Mouse (Mus musculus): ENCODE data around the gene Akr7a5. TPM values are rescaled to one million over a fixed set of nuclear protein-coding genes. Genes with fewer than 3 reads are reported as not detected.

The Akr7a5 gene
- polyA plus RNA-seq, 1 experiment from 2014 or later, result 72.7 TPM

- Histone ChIP-seq H3K9me3 (ENCODE audit: control insufficient read depth, low read length) (no peaks in the 10 kb centered on the region), H3K36me3 (ENCODE audit: control insufficient read depth, insufficient read depth, low read length) (peaks cover 42% of the 10 kb centered on the region)
- ATAC-seq (replicated peaks; ENCODE audit: low FRiP score), result 0 out of 2 replicates have a peak, but pooled peaks have one; percentile 32
Observed at GRCm38 (mm10) chr4:139287122-139287863, 23.3 kb upstream of the Akr7a5 start.

GRCm38 (mm10) chr4:139289017-139289416, 21.5 kb upstream of the Akr7a5 start:
- no peak for ATAC-seq (replicated peaks; ENCODE audit: low FRiP score)
- WGBS, result 77% methylated on average over 10 of the region's 10 CpGs
- Histone ChIP-seq H3K4me3 (ENCODE audit: low read depth, low read length) (no peak overlapping the region), H3K4me2 (no peak overlapping the region), H3K4me1 (replicated peaks; ENCODE audit: control insufficient read depth, insufficient read depth, low read length) (no peaks in the 10 kb centered on the region), H3K27ac (ENCODE audit: low read depth, low read length) (no peak overlapping the region), H3K36me3 (ENCODE audit: control insufficient read depth, insufficient read depth, low read length) (peaks cover 33% of the 10 kb centered on the region), H3K9me3 (ENCODE audit: control insufficient read depth, low read length) (no peaks in the 10 kb centered on the region), H3K27me3 (replicated peaks; ENCODE audit: control insufficient read depth, insufficient read depth, low read length) (no peaks in the 10 kb centered on the region), H3K9ac (ENCODE audit: low read depth, low read length) (no peak overlapping the region)
- DNase-seq (ENCODE audit: low spot score), result no peak

More at GRCm38 (mm10) chr4:139287122-139287863, 23.3 kb upstream of the Akr7a5 start:
- Histone ChIP-seq H3K4me3 (ENCODE audit: low read depth, low read length) (no peak overlapping the region), H3K4me1 (replicated peaks; ENCODE audit: control insufficient read depth, insufficient read depth, low read length) (no peaks in the 10 kb centered on the region), H3K9ac (ENCODE audit: low read depth, low read length) (no peak overlapping the region), H3K27me3 (replicated peaks; ENCODE audit: control insufficient read depth, insufficient read depth, low read length) (no peaks in the 10 kb centered on the region), H3K4me2 (no peak overlapping the region), H3K27ac (ENCODE audit: low read depth, low read length) (no peak overlapping the region)
- WGBS, result 83% methylated on average over 18 of the region's 18 CpGs
- DNase-seq (ENCODE audit: low spot score), result peak; percentile 74

- H3K4me3 ChIP-seq (ENCODE audit: low read depth, low read length), result no peak overlapping the region
- H3K27me3 ChIP-seq (replicated peaks; ENCODE audit: control insufficient read depth, insufficient read depth, low read length), result no peaks in the 10 kb centered on the region
- H3K9me3 ChIP-seq (ENCODE audit: control insufficient read depth, low read length), result no peaks in the 10 kb centered on the region
- H3K9ac ChIP-seq (ENCODE audit: low read depth, low read length), result no peak overlapping the region
- DNase-seq (ENCODE audit: low spot score) (no peak), ATAC-seq (replicated peaks; ENCODE audit: low FRiP score) (no peak)
- H3K4me2 ChIP-seq, result no peak overlapping the region
- no peaks in the 10 kb centered on the region for H3K4me1 ChIP-seq (replicated peaks; ENCODE audit: control insufficient read depth, insufficient read depth, low read length)
- H3K27ac ChIP-seq (ENCODE audit: low read depth, low read length), result no peak overlapping the region
- WGBS, result 84% methylated on average over 16 of the region's 16 CpGs
- H3K36me3 ChIP-seq (ENCODE audit: control insufficient read depth, insufficient read depth, low read length), result peaks cover 29% of the 10 kb centered on the region
Observed at GRCm38 (mm10) chr4:139291099-139291498, 19.4 kb upstream of the Akr7a5 start.

GRCm38 (mm10) chr4:139292038-139292437, 18.5 kb upstream of the Akr7a5 start:
- WGBS, result 95% methylated on average over 5 of the region's 5 CpGs
- ATAC-seq (replicated peaks; ENCODE audit: low FRiP score), result no peak
- H3K36me3 ChIP-seq (ENCODE audit: control insufficient read depth, insufficient read depth, low read length), result peaks cover 27% of the 10 kb centered on the region

GRCm38 (mm10) chr4:139297566-139297965, 13.0 kb upstream of the Akr7a5 start:
- Histone ChIP-seq H3K4me2 (no peak overlapping the region), H3K4me1 (replicated peaks; ENCODE audit: control insufficient read depth, insufficient read depth, low read length) (no peaks in the 10 kb centered on the region), H3K36me3 (ENCODE audit: control insufficient read depth, insufficient read depth, low read length) (0 out of 2 replicates have a peak, but pooled peaks cover 2% of the 10 kb centered on the region), H3K27me3 (replicated peaks; ENCODE audit: control insufficient read depth, insufficient read depth, low read length) (no peaks in the 10 kb centered on the region), H3K4me3 (ENCODE audit: low read depth, low read length) (no peak overlapping the region), H3K9me3 (ENCODE audit: control insufficient read depth, low read length) (no peaks in the 10 kb centered on the region), H3K9ac (ENCODE audit: low read depth, low read length) (no peak overlapping the region), H3K27ac (ENCODE audit: low read depth, low read length) (no peak overlapping the region)
- no peak for ATAC-seq (replicated peaks; ENCODE audit: low FRiP score)
- 85% methylated on average over 4 of the region's 4 CpGs for WGBS
- DNase-seq (ENCODE audit: low spot score), result no peak

More at GRCm38 (mm10) chr4:139292038-139292437, 18.5 kb upstream of the Akr7a5 start:
- no peak overlapping the region for H3K9ac ChIP-seq (ENCODE audit: low read depth, low read length)
- no peak overlapping the region for H3K4me3 ChIP-seq (ENCODE audit: low read depth, low read length)
- H3K27ac ChIP-seq (ENCODE audit: low read depth, low read length), result no peak overlapping the region
- no peak overlapping the region for H3K4me2 ChIP-seq
- no peak for DNase-seq (ENCODE audit: low spot score)
- H3K4me1 ChIP-seq (replicated peaks; ENCODE audit: control insufficient read depth, insufficient read depth, low read length), result no peaks in the 10 kb centered on the region
- no peaks in the 10 kb centered on the region for H3K9me3 ChIP-seq (ENCODE audit: control insufficient read depth, low read length)
- no peaks in the 10 kb centered on the region for H3K27me3 ChIP-seq (replicated peaks; ENCODE audit: control insufficient read depth, insufficient read depth, low read length)

GRCm38 (mm10) chr4:139298671-139299366, 11.7 kb upstream of the Akr7a5 start:
- DNase-seq (ENCODE audit: low spot score) (no peak), ATAC-seq (replicated peaks; ENCODE audit: low FRiP score) (no peak)
- Histone ChIP-seq H3K4me2 (no peak overlapping the region), H3K27ac (ENCODE audit: low read depth, low read length) (no peak overlapping the region), H3K36me3 (ENCODE audit: control insufficient read depth, insufficient read depth, low read length) (0 out of 2 replicates have a peak, but pooled peaks cover 2% of the 10 kb centered on the region), H3K27me3 (replicated peaks; ENCODE audit: control insufficient read depth, insufficient read depth, low read length) (no peaks in the 10 kb centered on the region), H3K4me3 (ENCODE audit: low read depth, low read length) (no peak overlapping the region), H3K9ac (ENCODE audit: low read depth, low read length) (no peak overlapping the region), H3K9me3 (ENCODE audit: control insufficient read depth, low read length) (no peaks in the 10 kb centered on the region), H3K4me1 (replicated peaks; ENCODE audit: control insufficient read depth, insufficient read depth, low read length) (no peaks in the 10 kb centered on the region)
- WGBS, result 75% methylated on average over 12 of the region's 12 CpGs

GRCm38 (mm10) chr4:139301780-139302179, 8.8 kb upstream of the Akr7a5 start:
- 89% methylated on average over 8 of the region's 8 CpGs for WGBS
- H3K4me2 ChIP-seq, result no peak overlapping the region
- no peaks in the 10 kb centered on the region for H3K9me3 ChIP-seq (ENCODE audit: control insufficient read depth, low read length)
- 0 out of 2 replicates have a peak, but pooled peaks cover 2% of the 10 kb centered on the region for H3K36me3 ChIP-seq (ENCODE audit: control insufficient read depth, insufficient read depth, low read length)
- no peak overlapping the region for H3K9ac ChIP-seq (ENCODE audit: low read depth, low read length)
- no peak overlapping the region for H3K4me3 ChIP-seq (ENCODE audit: low read depth, low read length)
- DNase-seq (ENCODE audit: low spot score) (no peak), ATAC-seq (replicated peaks; ENCODE audit: low FRiP score) (no peak)
- H3K27ac ChIP-seq (ENCODE audit: low read depth, low read length), result no peak overlapping the region
- H3K27me3 ChIP-seq (replicated peaks; ENCODE audit: control insufficient read depth, insufficient read depth, low read length), result no peaks in the 10 kb centered on the region
- no peaks in the 10 kb centered on the region for H3K4me1 ChIP-seq (replicated peaks; ENCODE audit: control insufficient read depth, insufficient read depth, low read length)

- Histone ChIP-seq H3K4me3 (ENCODE audit: low read depth, low read length) (no peak overlapping the region), H3K27ac (ENCODE audit: low read depth, low read length) (no peak overlapping the region), H3K9me3 (ENCODE audit: control insufficient read depth, low read length) (no peaks in the 10 kb centered on the region), H3K9ac (ENCODE audit: low read depth, low read length) (no peak overlapping the region), H3K27me3 (replicated peaks; ENCODE audit: control insufficient read depth, insufficient read depth, low read length) (no peaks in the 10 kb centered on the region), H3K4me1 (replicated peaks; ENCODE audit: control insufficient read depth, insufficient read depth, low read length) (no peaks in the 10 kb centered on the region), H3K4me2 (no peak overlapping the region), H3K36me3 (ENCODE audit: control insufficient read depth, insufficient read depth, low read length) (0 out of 2 replicates have a peak, but pooled peaks cover 2% of the 10 kb centered on the region)
- 60% methylated on average over 5 of the region's 5 CpGs for WGBS
- ATAC-seq (replicated peaks; ENCODE audit: low FRiP score) (no peak), DNase-seq (ENCODE audit: low spot score) (no peak)
Observed at GRCm38 (mm10) chr4:139302241-139302640, 8.3 kb upstream of the Akr7a5 start.
